Mouse (Mus musculus) MEL (cell line): ENCODE data around the gene Smug1. TPM values are rescaled to one million over a fixed set of nuclear protein-coding genes. Genes with fewer than 3 reads are reported as not detected.

ENCODE experiments used
- DNase-seq: peaks from one replicate; pipeline ENCODE4 v3.0.0; 2011; ENCODE audit warnings: low read depth, low spot score
- H3K27ac ChIP-seq: 2 replicates; pipeline ENCODE4 v1.5.1; 2012; ENCODE audit warnings: low read depth, mild to moderate bottlenecking, control low read depth, low read length, moderate library complexity; ENCODE audit not compliant: control insufficient read depth
- H3K27me3 ChIP-seq, 2 experiments: fragments of 150-350 bp in 1 of 2; sonication (generic) in 1 of 2; 2 replicates each; pipeline ENCODE4 v1.6.1; 2012; ENCODE audit warnings: low read length in 2 of 2, mild to moderate bottlenecking in 2 of 2, improper control_type of control experiment in 1 of 2, moderate library complexity in 1 of 2; ENCODE audit not compliant: insufficient read depth in 2 of 2, control insufficient read depth in 1 of 2
- H3K36me3 ChIP-seq, 2 experiments: 2 replicates each; pipeline ENCODE4 v1.6.1; 2012 to 2014; ENCODE audit warnings: low read length in 2 of 2, improper control_type of control experiment in 1 of 2, inconsistent platforms in 1 of 2, mild to moderate bottlenecking in 1 of 2; ENCODE audit not compliant: insufficient read depth in 2 of 2, control insufficient read depth in 1 of 2
- H3K4me1 ChIP-seq, 2 experiments: fragments of 150-350 bp in 1 of 2; sonication (generic) in 1 of 2; 2 replicates each; pipeline ENCODE4 v1.6.1; 2012; ENCODE audit warnings: low read length in 2 of 2, improper control_type of control experiment in 1 of 2, mild to moderate bottlenecking in 1 of 2; ENCODE audit not compliant: insufficient read depth in 2 of 2, control insufficient read depth in 1 of 2
- H3K4me3 ChIP-seq, 2 experiments: fragments of 150-350 bp in 1 of 2; sonication (generic) in 1 of 2; 2 replicates each; pipeline ENCODE4 v1.5.1; 2012; ENCODE audit warnings: low read depth in 2 of 2, low read length in 2 of 2, mild to moderate bottlenecking in 2 of 2, moderate library complexity in 2 of 2, control low read depth in 1 of 2, improper control_type of control experiment in 1 of 2; ENCODE audit not compliant: control insufficient read depth in 1 of 2, insufficient read depth in 1 of 2
- H3K79me2 ChIP-seq: 2 replicates; pipeline ENCODE4 v1.6.1; 2012; ENCODE audit warnings: mild to moderate bottlenecking, low read length, moderate library complexity; ENCODE audit not compliant: control insufficient read depth, poor library complexity, insufficient read depth
- H3K9ac ChIP-seq: 2 replicates; pipeline ENCODE4 v1.6.1; 2012; ENCODE audit warnings: low read depth, mild to moderate bottlenecking, control low read depth, low read length, moderate library complexity; ENCODE audit not compliant: control insufficient read depth, poor library complexity, severe bottlenecking
- H3K9me3 ChIP-seq: fragments of 150-350 bp; sonication (generic); replicated peaks from 2 replicates; pipeline ENCODE4 v1.6.1; 2012; ENCODE audit warnings: mild to moderate bottlenecking, low read length, improper control_type of control experiment, moderate library complexity; ENCODE audit not compliant: insufficient read depth
- BHLHE40 ChIP-seq: IDR thresholded peaks from 2 replicates; pipeline ENCODE4 v1.6.1; 2012; ENCODE audit warnings: low read depth, mild to moderate bottlenecking, inconsistent platforms, low read length, improper control_type of control experiment, borderline replicate concordance
- CHD1 ChIP-seq: IDR thresholded peaks from 2 replicates; pipeline ENCODE4 v1.6.1; 2012; ENCODE audit warnings: low read depth, mild to moderate bottlenecking, inconsistent platforms, low read length, improper control_type of control experiment
- CTCF ChIP-seq, 3 experiments: IDR thresholded peaks in 2 of 3; conservative IDR thresholded peaks in 1 of 3; 2 replicates each; pipeline ENCODE4 v1.5.1; 2011 to 2012; ENCODE audit warnings: low read length in 3 of 3, low read depth in 2 of 3, mild to moderate bottlenecking in 2 of 3, improper control_type of control experiment in 1 of 3, inconsistent platforms in 1 of 3, mixed read lengths in 1 of 3, moderate library complexity in 1 of 3; ENCODE audit not compliant: control insufficient read depth in 1 of 3, insufficient read depth in 1 of 3, poor library complexity in 1 of 3, severe bottlenecking in 1 of 3
- EP300 ChIP-seq, 2 experiments: IDR thresholded peaks; 2 replicates each; pipeline ENCODE4 v1.6.1; 2011; ENCODE audit warnings: improper control_type of control experiment in 2 of 2, low read length in 2 of 2, low read depth in 1 of 2, mild to moderate bottlenecking in 1 of 2
- ETS1 ChIP-seq: IDR thresholded peaks from 2 replicates; pipeline ENCODE4 v1.6.1; 2012; ENCODE audit warnings: low read depth, mild to moderate bottlenecking, inconsistent platforms, low read length, improper control_type of control experiment, moderate library complexity
- HCFC1 ChIP-seq: IDR thresholded peaks from 2 replicates; pipeline ENCODE4 v1.6.1; 2012; ENCODE audit warnings: low read depth, mild to moderate bottlenecking, inconsistent platforms, low read length, improper control_type of control experiment, moderate library complexity
- KAT2A ChIP-seq: conservative IDR thresholded peaks from 2 replicates; pipeline ENCODE4 v1.6.1; 2012; ENCODE audit warnings: low read depth, low read length, improper control_type of control experiment, inconsistent platforms
- MAFK ChIP-seq: IDR thresholded peaks from 2 replicates; pipeline ENCODE4 v1.6.1; 2011; ENCODE audit warnings: low read depth, mild to moderate bottlenecking, low read length, improper control_type of control experiment, borderline replicate concordance
- MEF2A ChIP-seq: IDR thresholded peaks from 2 replicates; pipeline ENCODE4 v1.6.1; 2014; ENCODE audit warnings: low read depth, mild to moderate bottlenecking, inconsistent platforms, low read length, improper control_type of control experiment; ENCODE audit not compliant: poor library complexity, insufficient replicate concordance, severe bottlenecking; ENCODE audit errors: extremely low read depth
- NELFE ChIP-seq: IDR thresholded peaks from 2 replicates; pipeline ENCODE4 v1.6.1; 2011; ENCODE audit warnings: low read depth, low read length, improper control_type of control experiment
- NRF1 ChIP-seq: IDR thresholded peaks from 2 replicates; pipeline ENCODE4 v1.6.1; 2014; ENCODE audit warnings: low read depth, mild to moderate bottlenecking, inconsistent platforms, low read length, improper control_type of control experiment, moderate library complexity; ENCODE audit not compliant: poor library complexity, insufficient read depth, severe bottlenecking
- POLR2AphosphoS2 ChIP-seq: IDR thresholded peaks from 2 replicates; pipeline ENCODE4 v1.6.1; 2011; ENCODE audit warnings: low read length, improper control_type of control experiment
- POLR2AphosphoS5 ChIP-seq: IDR thresholded peaks from 2 replicates; pipeline ENCODE4 v1.6.1; 2012; ENCODE audit warnings: low read depth, borderline replicate concordance, mild to moderate bottlenecking, inconsistent platforms, low read length, moderate library complexity, mixed read lengths
- RAD21 ChIP-seq: IDR thresholded peaks from 2 replicates; pipeline ENCODE4 v1.6.1; 2011; ENCODE audit warnings: mild to moderate bottlenecking, low read depth, low read length, improper control_type of control experiment
- RCOR1 ChIP-seq: IDR thresholded peaks from 2 replicates; pipeline ENCODE4 v1.6.1; 2012; ENCODE audit warnings: low read depth, mild to moderate bottlenecking, inconsistent platforms, low read length, improper control_type of control experiment
- SMC3 ChIP-seq: IDR thresholded peaks from 2 replicates; pipeline ENCODE4 v1.6.1; 2011; ENCODE audit warnings: low read depth, low read length, improper control_type of control experiment
- TBP ChIP-seq: IDR thresholded peaks from 2 replicates; pipeline ENCODE4 v1.8.0; 2011; ENCODE audit warnings: low read depth, low read length, improper control_type of control experiment
- UBTF ChIP-seq: IDR thresholded peaks from 2 replicates; pipeline ENCODE4 v1.6.1; 2012; ENCODE audit warnings: low read depth, mild to moderate bottlenecking, inconsistent platforms, low read length, improper control_type of control experiment, moderate library complexity, borderline replicate concordance; ENCODE audit not compliant: insufficient read depth
- USF1 ChIP-seq: IDR thresholded peaks from 2 replicates; pipeline ENCODE4 v1.6.1; 2014; ENCODE audit warnings: low read depth, mild to moderate bottlenecking, inconsistent platforms, low read length, improper control_type of control experiment, moderate library complexity
- USF2 ChIP-seq, 2 experiments: IDR thresholded peaks; 2 replicates each; pipeline ENCODE4 v1.6.1; 2011 to 2012; ENCODE audit warnings: improper control_type of control experiment in 2 of 2, low read length in 2 of 2, borderline replicate concordance in 1 of 2, inconsistent platforms in 1 of 2, low read depth in 1 of 2, mild to moderate bottlenecking in 1 of 2; ENCODE audit not compliant: insufficient read depth in 1 of 2
- ZC3H11A ChIP-seq: IDR thresholded peaks from 2 replicates; pipeline ENCODE4 v1.6.1; 2012; ENCODE audit warnings: low read depth, mild to moderate bottlenecking, inconsistent platforms, low read length, improper control_type of control experiment
- ZKSCAN1 ChIP-seq: IDR thresholded peaks from 2 replicates; pipeline ENCODE4 v1.6.1; 2012; ENCODE audit warnings: low read depth, mild to moderate bottlenecking, inconsistent platforms, low read length, improper control_type of control experiment, moderate library complexity
- polyA plus RNA-seq, 2 experiments: library from polyadenylated mRNA; stranded (reverse) in 1 of 2; unstranded in 1 of 2; fragments of >175 nt in 1 of 2; fragments of >200 nt in 1 of 2; gene quantifications; 2 replicates each; pipeline versions ENCODE4 v1.2.1 to v1.2.4; 2012; ENCODE audit warnings: low replicate concordance in 2 of 2, low read depth in 1 of 2; ENCODE audit not compliant: insufficient read length in 2 of 2, insufficient read depth in 1 of 2, missing spikeins in 1 of 2
- total RNA-seq: library from RNA; depleted of rRNA; stranded (reverse); fragments of 300-350 nt; gene quantifications from 2 replicates; pipeline ENCODE4 v1.2.3, GENCODE M21; 2012

Smug1 gene
- total and polyA plus RNA-seq, 3 experiments = 4.6 to 5.2 TPM; not detected in 1

GRCm38 (mm10) chr15:103185462-103186198 is 18.7 kb upstream of the Smug1 start:
- no peak overlapping the region for H3K4me3 ChIP-seq
- no peak overlapping the region for H3K27ac ChIP-seq
- H3K9me3 ChIP-seq = no peaks in the 10 kb centered on the region
- TF ChIP-seq ZC3H11A = peak; percentile 76
- TF ChIP-seq CTCF (IDR thresholded peaks at IDR 0.05 in 2 of 3, conservative IDR thresholded peaks at IDR 0.05 in 1 of 3; ENCODE audit: control insufficient read depth in 1 of 3, insufficient read depth in 1 of 3, low read depth in 2 of 3, low read length in 3 of 3, poor library complexity in 1 of 3, severe bottlenecking in 1 of 3) = peak in 2 of 3 experiments; percentile 63 to 71; a peak in 5 of 6 replicates
- TF ChIP-seq BHLHE40 = no peak
- TF ChIP-seq EP300 (IDR thresholded peaks at IDR 0.05; ENCODE audit: low read depth in 1 of 2, low read length in 2 of 2) = no peak
- peak; percentile 66 for TF ChIP-seq RAD21
- TF ChIP-seq SMC3 = peak; percentile 84
- TF ChIP-seq, all 39 proteins: peak for 4
- Histone ChIP-seq H3K79me2 (no peaks in the 10 kb centered on the region), H3K36me3 (no peaks in the 10 kb centered on the region), H3K27me3 (no peaks in the 10 kb centered on the region), H3K9ac (no peak overlapping the region), H3K4me1 (no peaks in the 10 kb centered on the region)
- peak; percentile 36 for DNase-seq

- H3K27me3 ChIP-seq = peaks cover 0 to 1% of the 10 kb centered on the region in 2 experiments; a peak in 1 of 4 replicates
- TF ChIP-seq MAFK (no peak), EP300 (IDR thresholded peaks at IDR 0.05; ENCODE audit: low read depth in 1 of 2, low read length in 2 of 2) (no peak), UBTF (no peak), ETS1 (no peak), HCFC1 (no peak), USF1 (no peak), ZKSCAN1 (no peak), POLR2AphosphoS2 (no peak), MEF2A (no peak), TBP (no peak), RCOR1 (no peak), KAT2A (no peak), ZC3H11A (no peak), CHD1 (no peak), POLR2AphosphoS5 (no peak), NRF1 (no peak), NELFE (no peak), USF2 (IDR thresholded peaks at IDR 0.05; ENCODE audit: borderline replicate concordance in 1 of 2, insufficient read depth in 1 of 2, low read depth in 1 of 2, low read length in 2 of 2) (no peak)
- no peak overlapping the region for H3K9ac ChIP-seq
- H3K36me3 ChIP-seq = no peaks in the 10 kb centered on the region
- no peaks in the 10 kb centered on the region for H3K9me3 ChIP-seq
- H3K4me1 ChIP-seq = no peaks in the 10 kb centered on the region
- DNase-seq = no peak
- no peaks in the 10 kb centered on the region for H3K79me2 ChIP-seq
- H3K27ac ChIP-seq = no peak overlapping the region
- no peak overlapping the region for H3K4me3 ChIP-seq
Observed at GRCm38 (mm10) chr15:103183651-103184610, 17.0 kb upstream of the Smug1 start.
